Mouse (Mus musculus) forebrain, postnatal 0 days (tissue): ENCODE results near the gene Zfyve27. TPM values are rescaled to one million over a fixed set of nuclear protein-coding genes. Genes with fewer than 3 reads are reported as not detected.

Source experiments
- ATAC-seq: fragments of 200-750 bp; cut with Nextera tagmentation; 2 replicates; pipeline ENCODE4 v1.8.0; 2017; ENCODE audit warnings: mild to moderate bottlenecking, moderate library complexity
- DNase-seq: peaks from one replicate; pipeline ENCODE4 v3.0.0-alpha.2; 2015
- H3K27ac ChIP-seq: fragments of 300-500 bp; sonication (generic); 2 replicates; pipeline ENCODE4 v1.5.1; 2014; ENCODE audit warnings: low read depth, mild to moderate bottlenecking, antibody characterized with exemption, low read length, moderate library complexity, mixed read lengths
- H3K27me3 ChIP-seq: fragments of 300-500 bp; sonication (generic); 2 replicates; pipeline ENCODE4 v1.6.1; 2014; ENCODE audit warnings: mild to moderate bottlenecking, low read length, mixed read lengths; ENCODE audit not compliant: insufficient read depth
- H3K36me3 ChIP-seq: fragments of 300-500 bp; sonication (generic); 2 replicates; pipeline ENCODE4 v1.6.1; 2014; ENCODE audit warnings: mild to moderate bottlenecking, moderate library complexity; ENCODE audit not compliant: insufficient read depth
- H3K4me1 ChIP-seq: fragments of 300-500 bp; sonication (generic); 2 replicates; pipeline ENCODE4 v1.6.1; 2014; ENCODE audit warnings: antibody characterized with exemption; ENCODE audit not compliant: insufficient read depth
- H3K4me2 ChIP-seq: fragments of 300-500 bp; sonication (generic); 2 replicates; pipeline ENCODE4 v1.6.1; 2014; ENCODE audit warnings: low read depth, mild to moderate bottlenecking, moderate library complexity
- H3K4me3 ChIP-seq: fragments of 300-500 bp; sonication (generic); 2 replicates; pipeline ENCODE4 v1.5.1; 2014; ENCODE audit warnings: low read depth, low read length, mixed read lengths
- H3K9ac ChIP-seq: fragments of 300-500 bp; sonication (generic); 2 replicates; pipeline ENCODE4 v1.6.1; 2014; ENCODE audit warnings: mild to moderate bottlenecking
- H3K9me3 ChIP-seq: fragments of 300-500 bp; sonication (generic); 2 replicates; pipeline ENCODE4 v1.6.1; 2016; ENCODE audit warnings: low read length
- CTCF ChIP-seq: sonication (generic); IDR thresholded peaks from 2 replicates; pipeline ENCODE4 v1.5.1; 2016; ENCODE audit warnings: antibody characterized with exemption, control low read depth, low read depth
- whole genome bisulfite sequencing: fragments of 180-500 bp; shearing (Covaris S2); extraction: QIAGEN DNeasy Blood & Tissue Kit; methylation state at CpG from one replicate; pipeline ENCODE4 v1.1.7; 2014; 5-methylcytosine and 5-hydroxymethylcytosine counted together
- polyA plus RNA-seq: library from polyadenylated mRNA; unstranded; fragments of >200 nt; fragmentation: Nextera tagmentation; extraction: Ambion mirVana; gene quantifications from 2 replicates; pipeline ENCODE4 v1.2.1, GENCODE M21; 2015
- total RNA-seq: library from RNA; depleted of rRNA; stranded (reverse); fragments of >200 nt; gene quantifications from 2 replicates; pipeline ENCODE4 v1.2.3, GENCODE M21; 2014

The Zfyve27 gene
- total and polyA plus RNA-seq, 2 experiments from 2014 or later: 44.1 to 94.4 TPM

DNA sequence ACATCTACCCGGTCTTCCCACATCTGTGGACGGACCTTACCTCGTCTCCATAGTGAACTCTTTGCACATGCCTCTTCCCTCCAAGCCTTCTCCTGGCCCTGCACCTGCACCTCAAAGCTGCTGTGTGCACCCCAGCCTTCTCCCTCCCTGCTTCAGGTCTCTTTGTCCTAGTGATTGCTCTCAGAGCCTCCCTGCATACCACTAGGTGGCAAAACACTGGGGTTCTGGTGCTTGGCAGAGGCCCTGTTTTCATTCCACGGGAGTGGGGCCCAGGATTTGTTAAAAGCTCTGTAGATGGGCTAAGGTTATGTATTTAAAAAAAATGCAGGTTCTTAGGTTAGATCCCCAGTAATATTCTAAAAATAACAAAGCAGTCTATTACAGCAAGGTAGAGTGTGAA lies 33.3 kb downstream of the Zfyve27 start:
- Histone ChIP-seq H3K4me2 (no peak overlapping the region), H3K27ac (no peak overlapping the region), H3K36me3 (0 out of 2 replicates have a peak, but pooled peaks cover under 1% of the 10 kb centered on the region), H3K4me1 (no peaks in the 10 kb centered on the region), H3K9ac (no peak overlapping the region), H3K9me3 (no peaks in the 10 kb centered on the region), H3K27me3 (peaks cover 35% of the 10 kb centered on the region), H3K4me3 (no peak overlapping the region)
- ATAC-seq (no peak), DNase-seq (peak; percentile 22)
- WGBS: 73% methylated on average over 4 of the region's 4 CpGs
- peak; percentile 55 for TF ChIP-seq CTCF

- Histone ChIP-seq H3K4me1 (no peaks in the 10 kb centered on the region), H3K4me2 (no peak overlapping the region), H3K27me3 (peaks cover 44% of the 10 kb centered on the region), H3K4me3 (no peak overlapping the region), H3K27ac (no peak overlapping the region), H3K36me3 (no peaks in the 10 kb centered on the region), H3K9me3 (no peaks in the 10 kb centered on the region), H3K9ac (no peak overlapping the region)
- ATAC-seq (no peak), DNase-seq (no peak)
- WGBS: 38% methylated on average over 11 of the region's 11 CpGs
- TF ChIP-seq CTCF: no peak
Observed at GRCm38 (mm10) chr19:42198026-42198425, 34.3 kb downstream of the Zfyve27 start.

DNA sequence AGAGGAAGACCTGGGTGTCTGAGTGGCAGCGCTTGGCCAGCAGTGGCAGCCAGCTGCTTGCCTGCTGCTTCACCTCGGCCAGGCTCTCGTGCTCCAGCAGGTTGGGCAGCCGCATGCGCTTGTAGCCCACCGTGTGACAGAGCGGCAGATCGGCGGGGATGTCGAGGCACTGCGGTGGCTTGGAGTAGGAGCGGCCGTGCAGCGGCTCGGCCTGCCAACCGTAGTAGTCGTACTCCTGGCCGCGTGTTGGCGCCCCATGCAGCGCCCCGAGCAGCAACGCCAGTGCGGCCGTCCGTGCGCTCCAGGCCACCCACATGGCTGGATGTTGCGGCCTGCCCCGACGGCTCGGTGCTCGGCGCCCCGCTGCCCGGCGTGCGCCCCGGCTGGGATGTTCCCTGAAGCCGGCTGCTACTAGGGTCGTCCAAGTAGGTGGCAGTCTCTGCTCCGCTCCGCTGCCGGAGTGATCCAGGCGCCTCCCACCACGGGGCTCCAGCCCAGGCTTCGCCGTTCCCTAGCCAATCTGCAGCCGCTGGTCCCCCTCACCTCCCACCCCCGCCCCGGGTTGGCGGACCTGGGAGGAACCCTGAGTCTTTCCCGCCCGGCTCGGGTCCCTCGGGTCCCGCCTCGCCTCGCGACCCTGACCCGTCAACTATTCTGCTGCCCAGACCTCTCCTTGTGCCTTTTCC lies 38.1 kb downstream of the Zfyve27 start, which contains the start of gene Sfrp5:
Gene Sfrp5 (minus strand): TSS at position 557 of the 686 bp plus-strand sequence.
- peaks cover 46% of the 10 kb centered on the region for H3K27me3 ChIP-seq
- DNase-seq: no peak
- H3K27ac ChIP-seq: no peak within 1 kb of the TSS
- no peak within 1 kb of the TSS for H3K9ac ChIP-seq
- WGBS: 3% methylated on average over 60 of the region's 60 CpGs
- H3K4me1 ChIP-seq: no peaks in the 10 kb centered on the region
- H3K4me3 ChIP-seq: peak within 1 kb of the TSS; percentile 27
- TF ChIP-seq CTCF: no peak
- peak within 1 kb of the TSS; percentile 43 for H3K4me2 ChIP-seq
- peak; percentile 74 for ATAC-seq
- no peaks in the 10 kb centered on the region for H3K36me3 ChIP-seq
- H3K9me3 ChIP-seq: no peaks in the 10 kb centered on the region

DNA sequence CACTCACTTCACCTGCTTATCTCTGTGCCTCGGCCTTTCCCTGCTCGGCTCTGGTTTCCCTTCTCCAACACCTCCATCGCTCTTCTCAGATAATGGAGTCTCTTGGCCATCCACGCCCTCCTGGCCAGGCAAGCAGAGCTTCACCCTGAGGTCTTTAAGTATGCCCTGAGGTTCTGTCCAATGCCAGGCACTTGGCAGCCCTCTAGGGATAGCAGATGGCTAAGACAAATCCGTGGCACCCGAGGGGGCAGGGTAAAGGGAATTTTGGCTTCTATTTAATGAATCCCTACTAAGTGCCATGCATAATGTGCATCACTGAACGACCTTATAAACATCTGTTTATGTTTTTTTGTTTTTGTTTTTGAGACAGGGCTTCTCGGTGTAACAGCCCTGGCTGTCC lies 38.7 kb downstream of the Zfyve27 start:
- Histone ChIP-seq H3K4me3 (no peak overlapping the region), H3K4me2 (peak overlapping the region; percentile 43; the same call in 1 of the 2 replicates), H3K27me3 (peaks cover 46% of the 10 kb centered on the region), H3K9me3 (no peaks in the 10 kb centered on the region), H3K27ac (no peak overlapping the region), H3K9ac (no peak overlapping the region), H3K4me1 (no peaks in the 10 kb centered on the region), H3K36me3 (no peaks in the 10 kb centered on the region)
- DNase-seq (no peak), ATAC-seq (no peak)
- no peak for TF ChIP-seq CTCF
- WGBS: 38% methylated on average over 8 of the region's 8 CpGs

DNA sequence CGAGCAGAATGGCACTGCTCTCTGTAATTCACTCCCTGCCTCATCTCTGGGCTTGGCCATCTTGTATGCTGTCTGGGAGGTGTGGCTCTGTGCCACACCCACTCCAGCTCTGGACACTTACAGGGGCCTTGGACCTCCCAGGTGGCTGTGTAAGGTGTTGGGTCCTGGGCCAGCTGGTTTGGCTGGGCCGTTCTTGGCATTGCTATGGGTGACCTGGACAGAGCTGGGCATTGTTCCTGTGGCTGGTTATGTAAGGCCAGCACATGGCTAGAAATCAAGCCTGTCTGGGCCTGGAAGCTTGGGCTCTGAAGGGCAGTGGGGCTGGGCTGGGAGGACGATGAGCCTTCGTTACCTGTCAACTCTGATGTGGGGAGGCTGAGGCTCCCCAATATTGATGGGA lies 40.6 kb downstream of the Zfyve27 start:
- Histone ChIP-seq H3K27ac (no peak overlapping the region), H3K36me3 (no peaks in the 10 kb centered on the region), H3K27me3 (peaks cover 38% of the 10 kb centered on the region), H3K4me1 (no peaks in the 10 kb centered on the region), H3K9me3 (no peaks in the 10 kb centered on the region), H3K4me2 (no peak overlapping the region), H3K4me3 (no peak overlapping the region), H3K9ac (no peak overlapping the region)
- WGBS: 84% methylated on average over 4 of the region's 4 CpGs
- ATAC-seq (no peak), DNase-seq (no peak)
- TF ChIP-seq CTCF: no peak

DNA sequence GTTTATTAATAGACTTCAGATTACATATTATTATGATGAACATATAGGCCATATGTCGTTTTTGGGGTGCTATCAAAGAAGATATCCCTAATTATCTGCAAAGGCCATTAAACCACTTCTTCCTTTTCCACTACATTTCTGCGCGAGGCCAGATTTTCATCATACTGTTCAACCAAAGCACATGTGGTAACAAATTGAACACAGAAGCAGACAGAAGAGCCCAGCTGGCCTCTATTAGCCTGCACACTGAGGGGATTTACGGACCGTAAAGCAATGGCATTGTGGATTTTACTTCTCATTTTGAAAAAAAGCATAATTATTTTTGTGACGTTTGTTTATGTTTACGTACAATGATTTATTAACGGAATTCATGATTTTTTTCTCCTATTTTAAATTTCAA lies 41.5 kb downstream of the Zfyve27 start:
- 80% methylated on average over 8 of the region's 8 CpGs for whole genome bisulfite sequencing
- ATAC-seq: no peak

DNA sequence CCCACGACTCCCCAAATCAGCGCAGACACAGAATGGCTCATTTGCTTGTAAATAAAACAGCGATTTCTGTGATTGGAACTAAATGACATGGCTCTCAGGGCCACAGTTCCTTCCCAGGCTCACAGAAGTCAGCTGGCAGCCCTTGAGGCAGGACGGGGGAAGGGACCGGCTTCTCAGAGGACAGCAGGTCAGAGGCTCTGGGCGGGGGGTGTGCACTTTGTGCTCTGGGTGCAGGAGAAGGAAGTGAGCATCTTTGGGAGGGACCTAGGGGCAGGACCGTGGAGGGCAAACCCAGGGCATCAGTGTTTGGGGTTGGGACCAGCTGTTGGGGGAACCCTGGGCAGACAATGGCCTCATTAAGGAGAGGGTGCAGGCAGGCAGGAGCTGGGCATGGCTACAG lies 45.7 kb downstream of the Zfyve27 start:
- Histone ChIP-seq H3K27ac (no peak overlapping the region), H3K4me1 (no peaks in the 10 kb centered on the region), H3K9me3 (no peaks in the 10 kb centered on the region), H3K36me3 (no peaks in the 10 kb centered on the region), H3K27me3 (no peaks in the 10 kb centered on the region), H3K4me3 (no peak overlapping the region), H3K9ac (no peak overlapping the region), H3K4me2 (no peak overlapping the region)
- no peak for TF ChIP-seq CTCF
- peak; percentile 23; the same call in 1 of the 2 replicates for ATAC-seq
- 40% methylated on average over 7 of the region's 7 CpGs for WGBS
- no peak for DNase-seq

More for the DNA sequence above, 41.5 kb downstream of the Zfyve27 start:
- Histone ChIP-seq H3K27me3 (peaks cover 29% of the 10 kb centered on the region), H3K9me3 (no peaks in the 10 kb centered on the region), H3K27ac (no peak overlapping the region), H3K4me3 (no peak overlapping the region), H3K4me1 (no peaks in the 10 kb centered on the region), H3K9ac (no peak overlapping the region), H3K36me3 (no peaks in the 10 kb centered on the region), H3K4me2 (no peak overlapping the region)
- no peak for DNase-seq
- no peak for TF ChIP-seq CTCF
